Mouse (Mus musculus): ENCODE measurements at regions not wholly inside any gene's neighbourhood (a gene's known extent, or its start where the extent isn't known, plus 50 kb on each side); places are given as distances from the start of the nearest gene placed in this dataset.

GRCm38 (mm10) chr8:97389651-97390050, 1501.3 kb upstream of the Got2 start:
- H3K4me2 ChIP-seq (replicated peaks) = no peak overlapping the region
- no peak overlapping the region for H3K27ac ChIP-seq
- no peak for ATAC-seq
- no peaks in the 10 kb centered on the region for H3K9me3 ChIP-seq
- no peaks in the 10 kb centered on the region for H3K27me3 ChIP-seq (replicated peaks)
- H3K4me1 ChIP-seq (replicated peaks) = no peaks in the 10 kb centered on the region
- H3K4me3 ChIP-seq (replicated peaks) = no peak overlapping the region
- H3K9ac ChIP-seq = no peak overlapping the region
- no peaks in the 10 kb centered on the region for H3K36me3 ChIP-seq
- 9% methylated on average over 7 of the region's 7 CpGs for WGBS

DNA sequence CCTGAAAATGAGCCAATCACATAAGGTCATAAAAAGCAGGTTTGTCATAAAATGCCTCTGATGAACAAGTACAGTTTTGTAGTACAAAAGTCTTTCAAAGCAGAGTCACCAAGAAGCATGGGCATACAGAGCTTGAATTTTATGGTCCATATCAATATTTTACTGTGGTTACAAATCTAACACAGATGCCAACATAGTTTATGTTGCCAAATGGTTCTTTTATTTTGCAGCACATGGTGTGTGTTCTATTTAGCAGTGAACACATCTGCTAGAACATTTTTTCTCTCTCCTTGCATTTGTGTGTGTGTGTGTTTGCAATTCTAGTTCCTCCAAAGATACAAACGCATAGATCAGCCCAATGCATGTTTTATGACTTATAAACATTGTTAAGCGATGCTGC, 1500.8 kb upstream of the Got2 start:
- Histone ChIP-seq H3K4me3 (replicated peaks) (no peak overlapping the region), H3K27me3 (replicated peaks) (no peaks in the 10 kb centered on the region), H3K9me3 (no peaks in the 10 kb centered on the region), H3K36me3 (no peaks in the 10 kb centered on the region), H3K9ac (no peak overlapping the region), H3K4me2 (replicated peaks) (no peak overlapping the region), H3K27ac (no peak overlapping the region), H3K4me1 (replicated peaks) (no peaks in the 10 kb centered on the region)
- no peak for ATAC-seq
- 21% methylated on average over 2 of the region's 2 CpGs for WGBS

- Histone ChIP-seq H3K4me2 (replicated peaks) (no peak overlapping the region), H3K9ac (no peak overlapping the region), H3K4me1 (replicated peaks) (no peaks in the 10 kb centered on the region), H3K36me3 (no peaks in the 10 kb centered on the region), H3K4me3 (replicated peaks) (no peak overlapping the region), H3K27me3 (replicated peaks) (no peaks in the 10 kb centered on the region), H3K27ac (no peak overlapping the region), H3K9me3 (no peaks in the 10 kb centered on the region)
- 77% methylated on average over 3 of the region's 3 CpGs for WGBS
- no peak for ATAC-seq
Measured at GRCm38 (mm10) chr8:97374911-97375771, 1486.8 kb upstream of the Got2 start.

DNA sequence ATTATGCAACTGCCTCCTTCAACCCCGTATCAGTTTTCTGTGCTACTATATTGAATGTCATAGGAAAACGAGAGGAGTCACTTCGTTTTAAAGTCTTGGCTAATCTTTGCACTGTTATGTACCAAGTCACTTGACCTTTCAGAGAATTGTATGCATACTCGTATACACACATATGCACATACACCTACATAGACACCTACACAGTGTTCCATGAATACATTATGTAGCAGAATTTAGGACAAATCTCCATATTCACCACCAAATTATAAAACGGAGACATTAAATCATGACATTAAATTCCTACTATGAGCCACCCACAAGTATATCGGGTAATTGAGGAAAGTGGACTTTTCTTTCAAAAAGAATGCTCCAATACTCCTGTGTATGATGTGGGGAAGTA, 1458.3 kb upstream of the Got2 start:
- no peaks in the 10 kb centered on the region for H3K36me3 ChIP-seq
- H3K4me3 ChIP-seq (replicated peaks) = no peak overlapping the region
- H3K4me2 ChIP-seq (replicated peaks) = no peak overlapping the region
- WGBS = 85% methylated on average over 6 of the region's 6 CpGs
- ATAC-seq = no peak
- H3K27me3 ChIP-seq (replicated peaks) = no peaks in the 10 kb centered on the region
- no peak overlapping the region for H3K27ac ChIP-seq
- no peak overlapping the region for H3K9ac ChIP-seq
- no peaks in the 10 kb centered on the region for H3K4me1 ChIP-seq (replicated peaks)
- no peaks in the 10 kb centered on the region for H3K9me3 ChIP-seq

DNA sequence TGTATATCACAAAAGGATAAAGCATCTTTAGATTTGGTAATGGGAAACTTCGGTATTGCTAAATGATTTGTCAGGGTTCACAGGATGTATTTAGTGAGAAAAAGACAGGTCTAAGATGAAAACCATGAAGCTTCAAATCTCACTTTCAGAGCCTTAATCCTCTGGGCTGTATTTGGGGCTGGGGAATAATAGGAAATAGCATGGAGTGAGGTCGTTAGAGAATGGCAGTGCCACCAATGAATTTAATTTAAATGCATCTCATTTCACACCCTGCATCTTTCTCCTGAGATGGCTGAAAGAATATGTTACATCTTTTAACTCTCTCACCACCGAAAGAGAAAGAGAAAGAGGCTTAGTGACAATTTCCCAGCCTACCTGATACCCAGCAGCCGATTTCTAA, 1427.2 kb upstream of the Got2 start:
- Histone ChIP-seq H3K9ac (no peak overlapping the region), H3K4me3 (replicated peaks) (no peak overlapping the region), H3K4me2 (replicated peaks) (no peak overlapping the region), H3K27ac (no peak overlapping the region), H3K36me3 (no peaks in the 10 kb centered on the region), H3K9me3 (no peaks in the 10 kb centered on the region), H3K4me1 (replicated peaks) (no peaks in the 10 kb centered on the region), H3K27me3 (replicated peaks) (no peaks in the 10 kb centered on the region)
- ATAC-seq = no peak
- 71% methylated on average over 4 of the region's 4 CpGs for WGBS

DNA sequence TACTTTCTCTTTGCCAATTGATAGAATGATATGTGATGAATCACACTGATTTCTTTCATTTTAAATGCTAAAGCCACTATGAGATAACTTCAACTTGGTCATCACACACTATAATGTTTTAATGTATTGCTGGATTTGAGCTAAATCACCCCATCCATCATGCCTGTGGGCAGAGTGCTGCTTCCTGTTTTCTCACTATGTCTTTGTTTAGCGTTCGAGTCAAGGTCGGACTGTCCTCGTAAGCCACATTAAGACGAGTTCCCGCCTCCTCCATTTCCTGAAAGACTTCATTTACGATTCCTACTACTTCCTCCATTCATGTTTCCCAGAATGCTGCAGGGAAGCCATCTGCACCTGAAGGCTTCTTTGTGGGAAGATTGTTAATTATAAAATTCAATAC, 1420.0 kb upstream of the Got2 start:
- Histone ChIP-seq H3K9me3 (no peaks in the 10 kb centered on the region), H3K4me1 (replicated peaks) (no peaks in the 10 kb centered on the region), H3K9ac (no peak overlapping the region), H3K4me3 (replicated peaks) (no peak overlapping the region), H3K27ac (no peak overlapping the region), H3K4me2 (replicated peaks) (no peak overlapping the region), H3K36me3 (no peaks in the 10 kb centered on the region), H3K27me3 (replicated peaks) (no peaks in the 10 kb centered on the region)
- WGBS = 65% methylated on average over 7 of the region's 7 CpGs
- ATAC-seq = no peak

DNA sequence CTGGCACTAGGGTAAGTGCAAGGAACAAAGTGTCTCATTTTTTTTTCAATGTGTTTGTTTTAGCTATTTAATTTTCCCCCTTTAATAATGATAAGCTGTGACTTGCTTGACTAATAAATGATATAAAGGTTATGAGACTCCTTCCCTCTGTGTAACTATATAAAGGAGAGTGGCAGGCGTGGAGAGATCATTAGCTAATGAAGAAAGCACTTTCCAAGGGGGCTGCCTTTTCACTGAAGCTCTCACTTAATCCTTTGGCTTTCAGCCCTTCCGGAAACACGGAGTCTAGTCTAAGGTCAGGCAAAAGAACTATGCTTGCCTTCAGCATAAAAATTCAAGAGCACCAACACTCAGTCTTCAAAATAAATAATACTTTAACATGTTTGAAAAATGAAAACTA, 1382.2 kb upstream of the Got2 start:
- H3K4me1 ChIP-seq (replicated peaks) = no peaks in the 10 kb centered on the region
- H3K9ac ChIP-seq = no peak overlapping the region
- H3K9me3 ChIP-seq = no peaks in the 10 kb centered on the region
- no peak for ATAC-seq
- H3K36me3 ChIP-seq = no peaks in the 10 kb centered on the region
- no peak overlapping the region for H3K4me3 ChIP-seq (replicated peaks)
- no peaks in the 10 kb centered on the region for H3K27me3 ChIP-seq (replicated peaks)
- no peak overlapping the region for H3K27ac ChIP-seq
- no peak overlapping the region for H3K4me2 ChIP-seq (replicated peaks)
- 73% methylated on average over 3 of the region's 3 CpGs for WGBS

DNA sequence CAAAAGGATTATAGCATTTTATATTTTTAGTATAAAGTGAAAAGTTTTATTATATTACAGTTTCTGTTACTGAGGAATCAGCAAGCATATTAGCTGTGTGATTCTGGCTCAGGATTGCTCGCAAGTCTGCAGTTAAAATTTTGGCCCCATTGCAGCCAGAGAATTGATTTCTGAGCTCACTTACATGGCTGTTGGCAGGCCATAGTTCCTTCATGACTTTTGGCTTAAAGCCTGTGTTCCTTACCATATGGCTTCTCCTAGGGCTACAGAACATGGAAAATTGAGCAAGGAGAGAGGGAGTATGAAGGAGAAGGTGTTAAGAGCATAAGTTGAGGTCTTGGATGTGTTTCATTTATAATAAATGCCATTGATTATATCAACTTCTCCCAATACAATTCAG, 1372.6 kb upstream of the Got2 start:
- Histone ChIP-seq H3K9ac (no peak overlapping the region), H3K4me3 (replicated peaks) (no peak overlapping the region)

DNA sequence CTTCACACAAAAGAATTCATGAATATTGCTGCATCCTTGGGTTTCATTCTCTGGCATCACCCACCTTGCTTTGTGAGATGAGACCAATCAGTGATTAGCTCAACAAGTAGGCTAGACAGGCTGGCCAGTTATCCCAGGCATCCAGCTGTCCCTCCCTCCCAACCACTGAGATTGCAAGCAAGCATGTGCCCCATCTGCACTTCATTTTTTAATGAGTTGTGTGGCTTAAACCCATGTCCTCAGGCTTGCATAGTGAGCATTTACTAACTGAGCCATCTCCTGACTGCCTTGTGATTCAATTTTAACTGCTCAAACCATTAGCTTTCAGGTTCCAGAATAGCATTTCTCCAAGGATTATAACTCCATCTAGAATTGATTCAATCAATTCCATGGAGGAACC, 1365.8 kb upstream of the Got2 start:
- Histone ChIP-seq H3K9ac (no peak overlapping the region), H3K36me3 (no peaks in the 10 kb centered on the region), H3K4me2 (replicated peaks) (no peak overlapping the region), H3K9me3 (no peaks in the 10 kb centered on the region), H3K27ac (no peak overlapping the region), H3K27me3 (replicated peaks) (no peaks in the 10 kb centered on the region), H3K4me3 (replicated peaks) (no peak overlapping the region), H3K4me1 (replicated peaks) (no peaks in the 10 kb centered on the region)
- ATAC-seq = no peak

More for the DNA sequence above, 1372.6 kb upstream of the Got2 start:
- WGBS = 96% methylated on average over 1 of the region's 1 CpGs
- H3K27ac ChIP-seq = no peak overlapping the region
- H3K27me3 ChIP-seq (replicated peaks) = no peaks in the 10 kb centered on the region
- H3K4me2 ChIP-seq (replicated peaks) = no peak overlapping the region
- H3K36me3 ChIP-seq = no peaks in the 10 kb centered on the region
- no peaks in the 10 kb centered on the region for H3K4me1 ChIP-seq (replicated peaks)
- ATAC-seq = no peak
- no peaks in the 10 kb centered on the region for H3K9me3 ChIP-seq

GRCm38 (mm10) chr8:97252232-97252631, 1363.9 kb upstream of the Got2 start:
- Histone ChIP-seq H3K4me1 (replicated peaks) (no peaks in the 10 kb centered on the region), H3K4me3 (replicated peaks) (no peak overlapping the region), H3K36me3 (no peaks in the 10 kb centered on the region), H3K27me3 (replicated peaks) (no peaks in the 10 kb centered on the region), H3K9me3 (no peaks in the 10 kb centered on the region), H3K9ac (no peak overlapping the region), H3K27ac (no peak overlapping the region), H3K4me2 (replicated peaks) (no peak overlapping the region)
- ATAC-seq = no peak
- 85% methylated on average over 3 of the region's 3 CpGs for WGBS

DNA sequence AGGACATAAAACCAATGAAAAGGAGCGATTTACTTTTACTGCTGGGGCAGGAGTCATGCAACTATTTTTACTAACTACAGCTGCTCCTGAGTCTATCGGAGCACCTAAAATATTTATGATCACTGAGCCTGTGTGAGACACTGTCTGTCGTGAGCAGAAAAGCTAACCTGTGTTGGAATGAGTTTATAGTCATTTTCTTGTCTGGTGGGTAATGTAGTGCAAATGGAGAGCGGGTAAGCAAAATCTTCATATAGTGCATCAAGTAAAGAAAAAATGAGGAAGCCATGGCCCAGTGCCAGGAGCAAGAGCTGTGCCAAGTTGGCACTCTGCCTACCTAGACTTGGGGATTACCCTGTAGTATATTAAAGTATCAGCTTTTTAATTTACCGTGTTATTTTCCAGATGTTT, 1363.1 kb upstream of the Got2 start:
- ATAC-seq = no peak
- 44% methylated on average over 5 of the region's 5 CpGs for WGBS
- Histone ChIP-seq H3K36me3 (no peaks in the 10 kb centered on the region), H3K4me2 (replicated peaks) (no peak overlapping the region), H3K27me3 (replicated peaks) (no peaks in the 10 kb centered on the region), H3K27ac (no peak overlapping the region), H3K4me1 (replicated peaks) (no peaks in the 10 kb centered on the region), H3K4me3 (replicated peaks) (no peak overlapping the region), H3K9me3 (no peaks in the 10 kb centered on the region), H3K9ac (no peak overlapping the region)

DNA sequence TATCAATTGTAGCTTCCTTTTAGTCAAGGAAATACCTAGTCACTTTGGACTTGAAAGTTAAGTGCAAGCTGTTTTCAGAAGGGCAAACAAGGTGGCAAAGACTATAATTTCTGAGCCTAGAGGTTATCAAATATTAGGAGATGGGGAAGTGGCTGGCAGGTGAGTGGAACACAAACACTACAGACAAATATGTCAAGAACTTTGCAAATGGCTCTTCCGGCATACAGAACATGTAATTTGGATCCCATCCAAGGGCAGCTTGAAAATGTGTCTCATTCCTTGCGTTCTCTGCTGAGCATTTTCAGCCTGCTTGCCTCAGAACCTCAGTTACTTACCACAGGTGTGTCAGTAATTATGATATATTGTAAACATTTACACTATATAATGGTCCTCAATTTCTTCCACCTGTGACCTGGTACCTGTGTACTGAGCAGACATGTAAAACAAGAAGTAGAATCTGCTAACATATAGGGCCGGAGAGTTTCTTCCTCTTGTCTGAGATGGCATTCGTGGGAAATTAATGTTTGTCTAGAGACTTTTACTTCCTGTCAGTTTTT, 1346.3 kb upstream of the Got2 start:
- no peaks in the 10 kb centered on the region for H3K36me3 ChIP-seq
- ATAC-seq = no peak
- H3K9me3 ChIP-seq = no peaks in the 10 kb centered on the region
- no peaks in the 10 kb centered on the region for H3K27me3 ChIP-seq (replicated peaks)
- no peak overlapping the region for H3K4me3 ChIP-seq (replicated peaks)
- no peak overlapping the region for H3K27ac ChIP-seq
- H3K4me2 ChIP-seq (replicated peaks) = no peak overlapping the region
- 62% methylated on average over 4 of the region's 4 CpGs for WGBS
- no peaks in the 10 kb centered on the region for H3K4me1 ChIP-seq (replicated peaks)
- H3K9ac ChIP-seq = no peak overlapping the region
